In the genomic region with DNA sequence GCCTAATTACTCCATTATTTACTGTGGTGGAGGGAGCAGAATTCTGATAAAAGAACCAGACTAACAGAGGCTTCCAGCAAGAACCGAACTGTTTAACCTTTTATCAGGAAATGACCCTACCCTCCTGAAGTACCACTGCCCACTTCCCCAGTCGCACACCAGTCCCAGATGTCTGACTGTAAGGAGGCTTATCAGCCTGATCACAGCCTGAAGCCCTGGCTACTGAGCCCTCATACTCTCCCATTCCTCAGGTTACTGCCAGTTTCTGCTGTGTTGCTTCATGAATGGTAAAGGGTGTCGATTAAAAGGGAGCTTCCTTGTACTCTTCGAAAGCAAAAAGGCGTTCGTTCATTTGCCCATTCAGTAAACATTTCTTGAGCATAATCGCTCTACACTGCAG, we compare ENCODE assay signal across 10 mouse cellular contexts.
"Had no signal": no experiment of that assay in that cellular context is flagged by ENCODE, and none has a peak within 500 bp of the region (broad histone marks: within the 10 kb centered on the region; RNA-seq: fewer than 3 reads in every experiment).

No protein-coding gene starts in this region.

- H3K4me2 ChIP-seq: limb, embryonic 15.5 days; midbrain, embryonic 13.5 days had no signal

- H3K36me3 ChIP-seq: limb, embryonic 15.5 days; midbrain, embryonic 13.5 days had no signal

- H3K27me3 ChIP-seq: limb, embryonic 15.5 days; midbrain, embryonic 13.5 days had no signal

- H3K27ac ChIP-seq: limb, embryonic 15.5 days; liver, embryonic 14.5 days; midbrain, embryonic 13.5 days; stomach, postnatal 0 days had no signal

- H3K4me1 ChIP-seq: limb, embryonic 15.5 days had no signal

- H3K9me3 ChIP-seq: limb, embryonic 15.5 days; midbrain, embryonic 13.5 days had no signal

- H3K9ac ChIP-seq: limb, embryonic 15.5 days; liver, embryonic 14.5 days; midbrain, embryonic 13.5 days had no signal

- DNase-seq: kidney, adult 18-20 months; kidney, postnatal 10 days; left cerebral cortex, postnatal 4 days; lung, adult 18-20 months; thymus, adult 2 months; thymus, postnatal 25 days had no signal

- H3K4me3 ChIP-seq: limb, embryonic 15.5 days; midbrain, embryonic 13.5 days had no signal
